Comparison of ENCODE assay signal across 10 mouse cellular contexts in genomic region chr5:33705612-33706349, GRCm38 (mm10). TPM values are rescaled to one million over a fixed set of nuclear protein-coding genes. Genes with fewer than 3 reads are reported as not detected.
DNase-seq lines count a peak whose midpoint lies in the region; ATAC-seq and TF ChIP-seq lines count a peak whose summit lies in the region.
"Had no signal": no experiment of that assay in that cellular context is flagged by ENCODE, and none has a peak within 500 bp of the region (broad histone marks: within the 10 kb centered on the region; RNA-seq: fewer than 3 reads in every experiment).

No protein-coding gene starts in this region.

- TF ChIP-seq CTCF in left cerebral cortex, adult 2 months (IDR thresholded peaks at IDR 0.05), result no peak

- peak overlapping the region; percentile 30; the same call in 1 of the 2 replicates for H3K27ac ChIP-seq in left cerebral cortex, adult 2 months
- H3K27ac ChIP-seq in forebrain, embryonic 16.5 days (ENCODE audit: low read length), result peak overlapping the region; percentile 57
- H3K27ac ChIP-seq in midbrain, embryonic 13.5 days, result peak overlapping the region; percentile 74
- H3K27ac ChIP-seq: embryonic facial prominence, embryonic 15.5 days had no signal

- H3K9ac ChIP-seq in forebrain, embryonic 16.5 days (replicated peaks; ENCODE audit: low read depth, low read length), result no peak overlapping the region
- H3K9ac ChIP-seq in midbrain, embryonic 13.5 days (replicated peaks), result no peak overlapping the region
- H3K9ac ChIP-seq: embryonic facial prominence, embryonic 15.5 days had no signal

- WGBS in forebrain, embryonic 16.5 days, result 10% methylated on average over 9 of the region's 9 CpGs
- 11% methylated on average over 9 of the region's 9 CpGs for WGBS in midbrain, embryonic 13.5 days

- H3K4me3 ChIP-seq in left cerebral cortex, adult 2 months, result no peak overlapping the region
- no peak overlapping the region for H3K4me3 ChIP-seq in forebrain, embryonic 16.5 days (replicated peaks; ENCODE audit: low read length)
- no peak overlapping the region for H3K4me3 ChIP-seq in midbrain, embryonic 13.5 days (replicated peaks)
- H3K4me3 ChIP-seq: embryonic facial prominence, embryonic 15.5 days had no signal

- peak; percentile 38 to 53 for DNase-seq in cerebellum, postnatal 14 days
- no peak for DNase-seq in left cerebral cortex, adult 2 months (ENCODE audit: extremely low spot score in 1 of 2, low spot score in 2 of 2)
- no peak for DNase-seq in left cerebral cortex, postnatal 36 days (ENCODE audit: low spot score in 2 of 2)
- DNase-seq in adrenal gland, postnatal 14 days, result no peak
- DNase-seq in adrenal gland, adult 18-20 months (ENCODE audit: low spot score in 2 of 2), result no peak

- no peak overlapping the region for H3K4me2 ChIP-seq in forebrain, embryonic 16.5 days (ENCODE audit: low read length)
- peak overlapping the region; percentile 15; the same call in 1 of the 2 replicates for H3K4me2 ChIP-seq in midbrain, embryonic 13.5 days (replicated peaks)
- H3K4me2 ChIP-seq: embryonic facial prominence, embryonic 15.5 days had no signal

- ATAC-seq in cerebellum, adult (ENCODE audit: insufficient number of reproducible peaks, low FRiP score, low TSS enrichment), result no peak
- peak; percentile 34 for ATAC-seq in forebrain, embryonic 16.5 days
- peak; percentile 41 for ATAC-seq in midbrain, embryonic 13.5 days
- ATAC-seq: activated CD4-positive, CD25-positive, alpha-beta regulatory T cell, adult 4 months had no signal

- H3K36me3 ChIP-seq in forebrain, embryonic 16.5 days (ENCODE audit: control insufficient read depth, insufficient read depth), result no peaks in the 10 kb centered on the region
- H3K36me3 ChIP-seq in midbrain, embryonic 13.5 days, result no peaks in the 10 kb centered on the region
- H3K36me3 ChIP-seq: embryonic facial prominence, embryonic 15.5 days had no signal

- intact Hi-C loops in left cerebral cortex, adult 2 months (cut with DNase I), result no loop called here
- intact Hi-C loops in left cerebral cortex, postnatal 36 days (cut with DNase I), result no loop called here

- no peaks in the 10 kb centered on the region for H3K27me3 ChIP-seq in forebrain, embryonic 16.5 days (replicated peaks; ENCODE audit: control insufficient read depth, insufficient read depth, low read length)
- H3K27me3 ChIP-seq in midbrain, embryonic 13.5 days, result peaks cover 56% of the 10 kb centered on the region
- H3K27me3 ChIP-seq: embryonic facial prominence, embryonic 15.5 days had no signal

- H3K4me1 ChIP-seq in forebrain, embryonic 16.5 days (replicated peaks; ENCODE audit: control insufficient read depth, insufficient read depth, low read length), result peaks cover 15% of the 10 kb centered on the region
- H3K4me1 ChIP-seq in midbrain, embryonic 13.5 days (replicated peaks), result peaks cover 32% of the 10 kb centered on the region

- no peaks in the 10 kb centered on the region for H3K9me3 ChIP-seq in forebrain, embryonic 16.5 days (ENCODE audit: control insufficient read depth, low read length)
- H3K9me3 ChIP-seq in midbrain, embryonic 13.5 days, result no peaks in the 10 kb centered on the region
- H3K9me3 ChIP-seq: embryonic facial prominence, embryonic 15.5 days had no signal

RNA-seq across cellular contexts. Expression of gene Fgfr3, which starts 15.7 kb away (rescaled TPM):
- 100 to 1,000 TPM; 112 to 140 TPM for total RNA-seq in left cerebral cortex, adult 2 months (2021)
- 100 to 1,000 TPM; 120 to 133 TPM for total RNA-seq in left cerebral cortex, postnatal 36 days (2021)
- 29.9 and 33.0 TPM in 2 replicates for polyA plus RNA-seq in forebrain, embryonic 16.5 days (2015; fragmentation: Nextera tagmentation; extraction: Ambion mirVana)
- polyA plus RNA-seq in midbrain, embryonic 13.5 days (2015; fragmentation: Nextera tagmentation; extraction: Ambion mirVana), result 38.3 and 45.9 TPM in 2 replicates
- total RNA-seq in adrenal gland, postnatal 14 days (2021), result 6.4 and 7.8 TPM in 2 replicates
- total RNA-seq in adrenal gland, adult 18-20 months (2021), result 1 to 10 TPM; 3.1 to 6.1 TPM

RNA-seq across cellular contexts. Expression of gene Tmem129, which starts 47.6 kb away (rescaled TPM):
- 10 to 100 TPM; 24.8 to 26.7 TPM for total RNA-seq in left cerebral cortex, adult 2 months (2021)
- 10 to 100 TPM; 24.4 to 27.5 TPM for total RNA-seq in left cerebral cortex, postnatal 36 days (2021)
- polyA plus RNA-seq in forebrain, embryonic 16.5 days (2015; fragmentation: Nextera tagmentation; extraction: Ambion mirVana), result 35.4 and 39.1 TPM in 2 replicates
- polyA plus RNA-seq in midbrain, embryonic 13.5 days (2015; fragmentation: Nextera tagmentation; extraction: Ambion mirVana), result 31.8 and 33.2 TPM in 2 replicates
- 20.0 and 25.1 TPM in 2 replicates for total RNA-seq in adrenal gland, postnatal 14 days (2021)
- total RNA-seq in adrenal gland, adult 18-20 months (2021), result 10 to 100 TPM; 25.7 to 28.9 TPM

RNA-seq across cellular contexts. Expression of gene Tacc3, which starts 47.9 kb away (rescaled TPM):
- total RNA-seq in left cerebral cortex, adult 2 months (2021), result 1 to 10 TPM; 5.3 to 7.2 TPM
- total RNA-seq in left cerebral cortex, postnatal 36 days (2021), result 1 to 10 TPM; 6.0 to 6.1 TPM
- polyA plus RNA-seq in forebrain, embryonic 16.5 days (2015; fragmentation: Nextera tagmentation; extraction: Ambion mirVana), result 71.9 and 85.2 TPM in 2 replicates
- polyA plus RNA-seq in midbrain, embryonic 13.5 days (2015; fragmentation: Nextera tagmentation; extraction: Ambion mirVana), result 84.6 and 88.0 TPM in 2 replicates
- 16.8 and 23.8 TPM in 2 replicates for total RNA-seq in adrenal gland, postnatal 14 days (2021)
- total RNA-seq in adrenal gland, adult 18-20 months (2021), result 1 to 10 TPM; 2.9 to 3.1 TPM

RNA-seq across cellular contexts. Expression of gene Slbp, which starts 53.4 kb away (rescaled TPM):
- 10 to 100 TPM; 24.4 to 25.7 TPM for total RNA-seq in left cerebral cortex, adult 2 months (2021)
- 10 to 100 TPM; 22.5 to 26.4 TPM for total RNA-seq in left cerebral cortex, postnatal 36 days (2021)
- 126 and 130 TPM in 2 replicates for polyA plus RNA-seq in forebrain, embryonic 16.5 days (2015; fragmentation: Nextera tagmentation; extraction: Ambion mirVana)
- 143 and 151 TPM in 2 replicates for polyA plus RNA-seq in midbrain, embryonic 13.5 days (2015; fragmentation: Nextera tagmentation; extraction: Ambion mirVana)
- total RNA-seq in adrenal gland, postnatal 14 days (2021), result 53.5 and 61.1 TPM in 2 replicates
- 10 to 100 TPM; 37.9 to 50.8 TPM for total RNA-seq in adrenal gland, adult 18-20 months (2021)

Comparison
In these comparisons a context has a peak if more than half of its experiments do, and no peak if none do; other contexts are left out.
1. DNase-seq: peak in cerebellum, postnatal 14 days (2 of 2); none in left cerebral cortex, adult 2 months (0 of 2), left cerebral cortex, postnatal 36 days (0 of 2), adrenal gland, postnatal 14 days (single experiment) and adrenal gland, adult 18-20 months (0 of 2).
2. RNA of gene Fgfr3, which starts 15.7 kb away (total RNA-seq): 112 to 140 TPM in left cerebral cortex, adult 2 months and 120 to 133 TPM in left cerebral cortex, postnatal 36 days; 6.4 to 7.8 TPM in adrenal gland, postnatal 14 days and 3.1 to 6.1 TPM in adrenal gland, adult 18-20 months; every median in the first group is over 10 times any median in the second.
3. Peak in every context shown above with its lines, with median percentiles within 50 percentile points of each other: H3K27ac ChIP-seq.